Mouse (Mus musculus) embryonic facial prominence, embryonic 15.5 days (tissue): ENCODE measurements at regions not wholly inside any gene's neighbourhood (a gene's known extent, or its start where the extent isn't known, plus 50 kb on each side); places are given as distances from the start of the nearest gene placed in this dataset.

ENCODE experiments used
- ATAC-seq: fragments of 200-750 bp; cut with Nextera tagmentation; 2 replicates; pipeline ENCODE4 v1.8.0; 2017; ENCODE audit warnings: low read depth, moderate TSS enrichment; ENCODE audit not compliant: insufficient number of reproducible peaks, low FRiP score, low TSS enrichment
- H3K27ac ChIP-seq: fragments of 300-500 bp; sonication (generic); replicated peaks from 2 replicates; pipeline ENCODE4 v1.5.1; 2015; ENCODE audit warnings: mild to moderate bottlenecking, inconsistent platforms
- H3K27me3 ChIP-seq: fragments of 300-500 bp; sonication (generic); 2 replicates; pipeline ENCODE4 v1.6.1; 2015; ENCODE audit warnings: inconsistent platforms
- H3K36me3 ChIP-seq: fragments of 300-500 bp; sonication (generic); 2 replicates; pipeline ENCODE4 v1.6.1; 2015; ENCODE audit warnings: mild to moderate bottlenecking, inconsistent platforms
- H3K4me1 ChIP-seq: fragments of 300-500 bp; sonication (generic); 2 replicates; pipeline ENCODE4 v1.6.1; 2015; ENCODE audit warnings: inconsistent platforms
- H3K4me2 ChIP-seq: fragments of 300-500 bp; sonication (generic); replicated peaks from 2 replicates; pipeline ENCODE4 v1.6.1; 2015; ENCODE audit warnings: mild to moderate bottlenecking, inconsistent platforms
- H3K4me3 ChIP-seq: fragments of 300-500 bp; sonication (generic); replicated peaks from 2 replicates; pipeline ENCODE4 v1.5.1; 2015; ENCODE audit warnings: mild to moderate bottlenecking, inconsistent platforms
- H3K9ac ChIP-seq: fragments of 300-500 bp; sonication (generic); 2 replicates; pipeline ENCODE4 v1.6.1; 2015; ENCODE audit warnings: inconsistent platforms
- H3K9me3 ChIP-seq: fragments of 300-500 bp; sonication (generic); replicated peaks from 2 replicates; pipeline ENCODE4 v1.6.1; 2016; ENCODE audit warnings: inconsistent platforms
- WGBS: fragments of 180-500 bp; shearing (Covaris S2); methylation state at CpG from one replicate; pipeline ENCODE4 v1.1.7; 2015; 5-methylcytosine and 5-hydroxymethylcytosine counted together

DNA sequence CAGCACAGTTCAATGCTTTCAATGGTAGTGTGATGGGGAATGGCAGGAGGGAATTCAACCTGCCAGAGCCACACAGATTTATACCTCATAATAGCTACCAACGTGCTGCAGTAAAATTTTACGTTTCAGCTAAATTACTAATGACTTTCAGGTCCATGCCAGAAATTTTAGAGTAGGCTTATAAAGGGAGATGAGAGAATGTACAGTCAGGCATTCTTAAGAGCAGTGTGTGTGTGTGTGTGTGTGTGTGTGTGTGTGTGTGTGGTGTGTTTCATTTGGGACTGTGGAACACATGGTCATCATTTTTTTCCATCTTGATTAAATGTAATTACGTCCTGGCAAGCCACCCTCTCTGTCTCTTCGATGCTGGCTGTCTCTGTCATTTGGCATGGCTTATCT, 132.7 kb upstream of the Hhip start:
- 45% methylated on average over 4 of the region's 4 CpGs for WGBS
- Histone ChIP-seq H3K36me3 (no peaks in the 10 kb centered on the region), H3K9me3 (no peaks in the 10 kb centered on the region), H3K27ac (no peak overlapping the region), H3K4me1 (0 out of 2 replicates have a peak, but pooled peaks cover 4% of the 10 kb centered on the region), H3K9ac (no peak overlapping the region), H3K4me3 (no peak overlapping the region), H3K4me2 (no peak overlapping the region), H3K27me3 (no peaks in the 10 kb centered on the region)
- ATAC-seq: no peak

DNA sequence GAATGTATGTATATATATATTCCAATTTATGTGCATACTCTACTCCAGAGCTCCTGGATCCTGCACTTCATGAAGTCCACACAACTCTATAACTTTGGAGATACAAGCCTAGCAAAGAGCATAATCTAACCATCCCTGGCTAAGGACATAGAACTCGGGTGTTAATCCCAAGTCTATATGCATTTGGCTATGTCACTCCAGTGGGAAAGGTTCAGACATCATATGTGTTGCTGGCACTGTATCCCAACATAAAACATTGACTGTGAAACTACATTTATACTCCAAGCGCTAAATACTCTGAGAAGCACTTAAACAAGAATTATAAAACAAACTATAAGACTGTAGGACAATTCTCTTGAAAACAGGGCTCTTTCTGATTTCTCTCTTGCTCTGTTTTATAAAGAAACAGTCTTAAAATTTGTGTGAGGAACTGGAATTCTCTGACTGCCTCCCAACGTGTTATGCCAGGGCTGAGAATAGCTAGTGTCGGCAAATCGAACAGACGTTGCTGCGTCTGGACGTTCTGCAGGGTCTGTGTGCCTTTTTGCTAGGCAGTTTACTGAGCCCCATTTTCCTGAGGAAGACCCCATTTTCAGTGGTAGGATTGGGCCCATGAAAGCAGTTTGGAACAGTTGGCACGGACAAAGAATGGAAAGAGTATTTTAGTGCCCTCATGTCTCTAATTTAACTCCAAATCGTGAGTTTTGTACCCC, 132.1 kb upstream of the Hhip start:
- no peak for ATAC-seq

GRCm38 (mm10) chr8:80185286-80185685, 127.5 kb upstream of the Hhip start:
- Histone ChIP-seq H3K36me3 (no peaks in the 10 kb centered on the region), H3K9ac (no peak overlapping the region), H3K27ac (no peak overlapping the region), H3K4me1 (no peaks in the 10 kb centered on the region), H3K4me3 (no peak overlapping the region), H3K9me3 (no peaks in the 10 kb centered on the region), H3K27me3 (no peaks in the 10 kb centered on the region), H3K4me2 (no peak overlapping the region)
- 48% methylated on average over 4 of the region's 4 CpGs for WGBS
- no peak for ATAC-seq

More for the DNA sequence above, 132.1 kb upstream of the Hhip start:
- no peaks in the 10 kb centered on the region for H3K27me3 ChIP-seq
- no peak overlapping the region for H3K4me2 ChIP-seq
- H3K4me1 ChIP-seq: 0 out of 2 replicates have a peak, but pooled peaks cover 4% of the 10 kb centered on the region
- H3K9me3 ChIP-seq: no peaks in the 10 kb centered on the region
- 63% methylated on average over 10 of the region's 10 CpGs for WGBS
- H3K36me3 ChIP-seq: no peaks in the 10 kb centered on the region
- H3K9ac ChIP-seq: no peak overlapping the region
- no peak overlapping the region for H3K27ac ChIP-seq
- H3K4me3 ChIP-seq: no peak overlapping the region

DNA sequence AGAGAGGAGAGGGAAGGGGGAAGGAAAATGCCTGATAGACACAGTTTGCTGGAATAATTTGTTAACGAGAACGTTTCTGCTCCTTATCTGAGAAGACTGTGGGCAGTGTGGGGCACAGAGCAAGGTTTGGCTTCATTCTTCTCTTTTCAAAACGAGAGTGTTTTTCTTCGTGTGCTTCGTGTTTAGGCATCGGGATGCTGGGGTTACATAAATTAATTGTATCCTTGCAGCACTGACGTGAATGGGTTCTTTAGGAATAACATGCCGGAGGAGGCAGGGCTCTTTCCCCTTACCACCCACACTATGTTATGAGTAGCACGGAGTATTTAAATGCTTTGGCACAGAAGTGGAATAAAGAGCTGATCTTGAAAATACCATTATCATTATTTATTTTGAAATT, 110.9 kb upstream of the Hhip start:
- Histone ChIP-seq H3K27me3 (no peaks in the 10 kb centered on the region), H3K4me2 (no peak overlapping the region), H3K9ac (no peak overlapping the region), H3K4me1 (0 out of 2 replicates have a peak, but pooled peaks cover 4% of the 10 kb centered on the region), H3K27ac (no peak overlapping the region), H3K9me3 (no peaks in the 10 kb centered on the region), H3K4me3 (no peak overlapping the region), H3K36me3 (no peaks in the 10 kb centered on the region)
- 44% methylated on average over 9 of the region's 9 CpGs for WGBS
- ATAC-seq: no peak

DNA sequence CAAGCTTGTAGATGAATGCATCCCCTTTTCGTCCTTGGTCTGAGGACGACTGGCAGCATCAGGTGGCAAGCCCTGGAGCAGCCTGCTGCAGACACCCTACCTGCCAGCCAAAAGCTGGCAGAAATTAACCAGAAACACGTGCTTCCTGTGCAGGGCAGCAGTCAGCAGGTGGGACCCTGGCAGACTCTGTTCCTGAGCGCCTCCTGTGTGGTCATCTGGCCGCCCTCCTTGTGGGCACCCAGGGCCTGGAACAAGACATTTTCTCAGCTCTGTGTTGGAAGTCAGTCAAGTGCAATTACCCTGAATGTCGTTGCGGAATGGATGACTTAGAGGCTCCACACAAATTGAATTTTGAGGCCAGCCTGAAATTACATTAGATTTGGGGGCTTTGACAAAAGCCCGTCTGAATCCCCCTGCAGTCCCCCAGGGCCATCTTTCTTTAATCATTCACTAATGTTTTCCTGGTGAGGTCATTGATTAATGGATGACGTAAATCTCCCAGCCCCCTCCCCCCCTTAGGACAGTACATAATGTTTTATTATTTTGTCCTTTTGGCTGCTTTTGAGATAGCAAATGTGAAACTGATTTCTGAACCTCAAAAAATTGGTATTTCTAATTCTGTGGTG, 91.8 kb upstream of the Hhip start:
- no peak overlapping the region for H3K27ac ChIP-seq
- no peaks in the 10 kb centered on the region for H3K36me3 ChIP-seq
- no peaks in the 10 kb centered on the region for H3K9me3 ChIP-seq
- H3K27me3 ChIP-seq: no peaks in the 10 kb centered on the region
- peaks cover 4% of the 10 kb centered on the region for H3K4me1 ChIP-seq
- H3K4me2 ChIP-seq: no peak overlapping the region
- no peak overlapping the region for H3K4me3 ChIP-seq
- 17% methylated on average over 9 of the region's 9 CpGs for WGBS
- H3K9ac ChIP-seq: no peak overlapping the region
- ATAC-seq: no peak

- Histone ChIP-seq H3K27me3 (no peaks in the 10 kb centered on the region), H3K4me2 (no peak overlapping the region), H3K9ac (no peak overlapping the region), H3K27ac (no peak overlapping the region), H3K4me3 (no peak overlapping the region), H3K9me3 (no peaks in the 10 kb centered on the region), H3K36me3 (no peaks in the 10 kb centered on the region), H3K4me1 (peaks cover 4% of the 10 kb centered on the region)
- ATAC-seq: no peak
- 86% methylated on average over 3 of the region's 3 CpGs for WGBS
These were observed 90.1 kb upstream of the Hhip start for GRCm38 (mm10) chr8:80147929-80148328.

- Histone ChIP-seq H3K36me3 (no peaks in the 10 kb centered on the region), H3K4me3 (no peak overlapping the region), H3K9ac (no peak overlapping the region), H3K4me2 (no peak overlapping the region), H3K27me3 (no peaks in the 10 kb centered on the region), H3K4me1 (no peaks in the 10 kb centered on the region), H3K9me3 (no peaks in the 10 kb centered on the region), H3K27ac (no peak overlapping the region)
- ATAC-seq: no peak
- 78% methylated on average over 6 of the region's 6 CpGs for WGBS
These were observed 80.7 kb upstream of the Hhip start for GRCm38 (mm10) chr8:80138481-80138880.

GRCm38 (mm10) chr8:80120378-80120965, 62.7 kb upstream of the Hhip start:
- 91% methylated on average over 3 of the region's 3 CpGs for WGBS
- no peaks in the 10 kb centered on the region for H3K4me1 ChIP-seq
- H3K4me2 ChIP-seq: no peak overlapping the region
- no peaks in the 10 kb centered on the region for H3K9me3 ChIP-seq
- no peak overlapping the region for H3K9ac ChIP-seq
- no peak for ATAC-seq
- no peaks in the 10 kb centered on the region for H3K36me3 ChIP-seq
- H3K4me3 ChIP-seq: no peak overlapping the region
- no peak overlapping the region for H3K27ac ChIP-seq
- H3K27me3 ChIP-seq: no peaks in the 10 kb centered on the region

- H3K36me3 ChIP-seq: no peaks in the 10 kb centered on the region
- H3K9me3 ChIP-seq: no peaks in the 10 kb centered on the region
- H3K4me2 ChIP-seq: no peak overlapping the region
- H3K27me3 ChIP-seq: no peaks in the 10 kb centered on the region
- H3K4me1 ChIP-seq: no peaks in the 10 kb centered on the region
- H3K9ac ChIP-seq: no peak overlapping the region
- WGBS: 44% methylated on average over 4 of the region's 4 CpGs
- H3K4me3 ChIP-seq: no peak overlapping the region
- H3K27ac ChIP-seq: no peak overlapping the region
- ATAC-seq: no peak
These were observed 59.5 kb upstream of the Hhip start for GRCm38 (mm10) chr8:80117328-80117727.
